Mouse (Mus musculus): Measurements from ENCODE around the gene Ccl1. TPM values are rescaled to one million over a fixed set of nuclear protein-coding genes. Genes with fewer than 3 reads are reported as not detected.

Ccl1 gene
- 0.36 TPM in 1 of 2 replicates, not detected in the other for polyA plus RNA-seq (2012; rRNA removed)

GRCm38 (mm10) chr11:82305590-82305989 is at the start of gene Ccl1:
Gene Ccl1 (minus strand): TSS chr11:82305690.

Other genes starting within 250 kb of the Ccl1 start
- 0.54 and 3.5 TPM in 2 replicates for gene Ccl11, start 247.9 kb downstream of the Ccl1 start, polyA plus RNA-seq (2012; rRNA removed)
- 9.7 and 15.1 TPM in 2 replicates for gene Ccl12, start 203.8 kb downstream of the Ccl1 start, polyA plus RNA-seq (2012; rRNA removed)
- gene Ccl8, start 190.5 kb downstream of the Ccl1 start, polyA plus RNA-seq (2012; rRNA removed) = 0.18 and 0.22 TPM in 2 replicates
- gene Tmem132e, start 83.2 kb upstream of the Ccl1 start, polyA plus RNA-seq (2012; rRNA removed) = 7.0 and 9.3 TPM in 2 replicates